Mouse (Mus musculus) cerebellum, adult 2 months (tissue): ENCODE results near the gene G430095P16Rik. TPM values are rescaled to one million over a fixed set of nuclear protein-coding genes. Genes with fewer than 3 reads are reported as not detected.

ENCODE experiments used
- DNase-seq, 2 experiments: peaks; one replicate each; pipeline ENCODE4 v3.0.0; 2021
- H3K27ac ChIP-seq: fragments of 200-500 bp; 2 replicates; pipeline ENCODE4 v1.5.1; 2012; ENCODE audit warnings: low read length, control low read depth, inconsistent platforms; ENCODE audit not compliant: insufficient read depth
- H3K27me3 ChIP-seq: fragments of 200-500 bp; 2 replicates; pipeline ENCODE4 v1.6.1; 2012; ENCODE audit warnings: inconsistent platforms, mild to moderate bottlenecking, low read length, moderate library complexity; ENCODE audit not compliant: control insufficient read depth, insufficient read depth
- H3K4me1 ChIP-seq: fragments of 200-500 bp; 2 replicates; pipeline ENCODE4 v1.6.1; 2011; ENCODE audit warnings: low read length; ENCODE audit not compliant: control insufficient read depth, insufficient read depth
- H3K4me3 ChIP-seq: fragments of 200-500 bp; replicated peaks from 2 replicates; pipeline ENCODE3; 2011; ENCODE audit warnings: mild to moderate bottlenecking, low read depth, low read length, control low read depth; ENCODE audit not compliant: insufficient read depth
- CTCF ChIP-seq: fragments of 200-500 bp; IDR thresholded peaks from 2 replicates; pipeline ENCODE4 v1.5.1; 2011; ENCODE audit warnings: low read depth, mild to moderate bottlenecking, control low read depth, low read length, moderate library complexity, borderline replicate concordance; ENCODE audit not compliant: insufficient read depth
- POLR2A ChIP-seq: fragments of 200-500 bp; IDR thresholded peaks from 2 replicates; pipeline ENCODE4 v1.6.1; 2011; ENCODE audit warnings: low read length, control low read depth, borderline replicate concordance; ENCODE audit not compliant: insufficient read depth
- WGBS: fragments of 180-500 bp; shearing (Covaris S2); methylation state at CpG from one replicate; pipeline ENCODE4 v1.1.7; 2018; 5-methylcytosine and 5-hydroxymethylcytosine counted together
- polyA plus RNA-seq: library from polyadenylated mRNA; depleted of rRNA; stranded (reverse); fragments of >200 nt; gene quantifications from 2 replicates; pipeline ENCODE4 v1.2.3, GENCODE M21; 2012

Gene G430095P16Rik
- polyA plus RNA-seq, 1 experiment = 0.33 TPM

DNA sequence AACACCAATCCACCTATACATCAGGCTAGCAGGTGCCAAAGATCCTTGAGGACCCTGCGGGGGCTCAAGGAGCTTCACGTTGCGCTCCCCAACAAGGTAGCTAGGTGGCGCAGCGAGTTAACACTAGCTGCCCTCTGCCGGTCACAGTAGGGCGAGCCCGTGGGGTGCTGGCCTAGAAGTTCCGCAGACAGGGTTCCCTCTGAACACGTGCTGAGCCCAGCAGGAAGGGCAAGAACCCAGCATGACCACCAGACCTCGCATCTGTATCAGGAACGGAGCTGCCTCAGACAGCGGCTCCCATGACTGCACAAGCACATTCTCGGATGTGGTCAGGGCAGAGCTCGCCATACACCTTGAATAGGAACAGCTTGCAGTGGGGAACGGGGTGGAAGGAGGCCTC lies 14.8 kb downstream of the G430095P16Rik start:
- Histone ChIP-seq H3K4me3 (no peak overlapping the region), H3K27me3 (no peaks in the 10 kb centered on the region), H3K4me1 (peaks cover 93% of the 10 kb centered on the region), H3K27ac (peak overlapping the region; percentile 2; the same call in 1 of the 2 replicates)
- WGBS = 2% methylated on average over 16 of the region's 16 CpGs
- peak; percentile 79 to 86 for DNase-seq
- peak; percentile 97 for TF ChIP-seq CTCF
- no peak for TF ChIP-seq POLR2A

DNA sequence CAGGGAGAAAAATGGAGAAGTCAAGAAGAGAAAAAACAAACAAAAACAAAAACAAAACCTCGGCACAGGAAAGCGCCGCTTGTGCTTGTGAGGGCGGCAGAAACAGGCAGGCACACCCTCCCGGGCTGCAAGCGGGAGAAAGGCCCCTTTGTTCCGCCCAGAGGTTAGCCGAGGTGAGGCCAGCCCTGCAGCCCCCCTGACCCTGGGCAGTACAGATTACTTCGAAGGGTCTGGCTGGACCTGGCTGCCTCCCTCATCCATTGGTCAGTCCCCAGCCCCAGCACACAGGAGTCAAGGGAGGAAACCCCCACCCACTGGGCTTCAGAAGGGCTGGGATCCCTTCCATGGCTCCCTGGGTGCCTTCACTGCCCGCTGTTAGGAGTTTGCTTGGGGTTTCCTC lies 15.5 kb downstream of the G430095P16Rik start:
- no peak for DNase-seq
- 36% methylated on average over 10 of the region's 10 CpGs for WGBS
- no peaks in the 10 kb centered on the region for H3K27me3 ChIP-seq
- peak overlapping the region; percentile 73 for H3K27ac ChIP-seq
- no peak for TF ChIP-seq POLR2A
- H3K4me3 ChIP-seq = no peak overlapping the region
- peaks cover 92% of the 10 kb centered on the region for H3K4me1 ChIP-seq

DNA sequence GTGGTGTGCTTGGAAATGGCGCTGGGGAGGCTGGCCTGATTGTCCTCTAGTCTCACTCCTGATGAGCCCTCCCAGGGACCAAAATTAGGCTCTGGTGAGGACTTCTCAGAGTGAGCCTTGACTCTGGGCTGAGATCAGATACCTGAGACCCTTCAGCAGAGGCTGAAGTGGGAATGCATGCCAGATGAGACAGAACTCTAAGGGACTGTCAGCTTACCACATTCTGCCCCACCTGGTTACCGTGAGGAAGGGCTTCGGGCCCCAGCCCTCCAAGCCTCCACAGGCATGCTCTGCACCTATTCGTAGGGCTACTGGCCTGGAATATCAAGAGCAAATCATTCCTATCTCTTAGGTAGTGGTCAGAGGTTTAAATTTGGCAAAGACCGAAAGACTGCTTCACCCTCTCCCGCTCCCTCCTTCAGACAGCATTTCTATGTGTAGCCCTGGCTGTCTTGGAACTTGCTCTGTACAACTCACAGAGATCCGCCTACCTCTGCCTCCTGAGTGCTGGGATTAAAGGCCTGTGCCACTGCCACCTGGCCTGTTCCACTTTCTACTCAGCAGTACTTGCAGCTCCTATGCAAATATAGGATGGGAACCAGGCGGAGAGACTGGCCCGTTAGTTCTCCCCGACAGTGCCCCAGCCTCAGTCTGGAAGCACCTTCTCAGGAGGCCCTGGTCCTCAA lies 16.1 kb downstream of the G430095P16Rik start:
- 24% methylated on average over 10 of the region's 10 CpGs for WGBS
- Histone ChIP-seq H3K27me3 (no peaks in the 10 kb centered on the region), H3K27ac (peak overlapping the region; percentile 73), H3K4me3 (no peak overlapping the region), H3K4me1 (peaks cover 92% of the 10 kb centered on the region)
- no peak for TF ChIP-seq CTCF
- no peak for TF ChIP-seq POLR2A
- DNase-seq = peak in 1 of 2 experiments; percentile 60

DNA sequence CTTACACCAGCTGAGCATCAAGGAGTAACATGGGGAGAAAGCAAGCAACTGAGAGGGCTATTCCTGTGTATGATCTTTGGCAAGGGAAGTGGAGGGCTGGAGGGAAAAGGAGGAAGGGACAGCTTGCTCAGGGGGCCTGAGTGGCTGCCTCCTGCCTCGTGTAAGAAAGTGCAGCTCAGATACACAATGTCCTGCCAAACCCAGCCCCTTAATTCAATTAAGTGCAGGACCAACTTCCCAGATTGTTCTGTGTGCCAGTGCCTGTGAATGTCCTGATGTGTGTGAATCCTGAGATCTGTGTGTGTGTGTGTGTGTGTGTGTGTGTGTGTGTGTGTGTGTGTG lies 16.6 kb downstream of the G430095P16Rik start:
- 0% methylated on average over 1 of the region's 1 CpGs for WGBS
- no peak for DNase-seq
- H3K4me3 ChIP-seq = no peak overlapping the region
- no peaks in the 10 kb centered on the region for H3K27me3 ChIP-seq
- no peak for TF ChIP-seq CTCF
- no peak for TF ChIP-seq POLR2A
- peak overlapping the region; percentile 73 for H3K27ac ChIP-seq
- peaks cover 92% of the 10 kb centered on the region for H3K4me1 ChIP-seq

DNA sequence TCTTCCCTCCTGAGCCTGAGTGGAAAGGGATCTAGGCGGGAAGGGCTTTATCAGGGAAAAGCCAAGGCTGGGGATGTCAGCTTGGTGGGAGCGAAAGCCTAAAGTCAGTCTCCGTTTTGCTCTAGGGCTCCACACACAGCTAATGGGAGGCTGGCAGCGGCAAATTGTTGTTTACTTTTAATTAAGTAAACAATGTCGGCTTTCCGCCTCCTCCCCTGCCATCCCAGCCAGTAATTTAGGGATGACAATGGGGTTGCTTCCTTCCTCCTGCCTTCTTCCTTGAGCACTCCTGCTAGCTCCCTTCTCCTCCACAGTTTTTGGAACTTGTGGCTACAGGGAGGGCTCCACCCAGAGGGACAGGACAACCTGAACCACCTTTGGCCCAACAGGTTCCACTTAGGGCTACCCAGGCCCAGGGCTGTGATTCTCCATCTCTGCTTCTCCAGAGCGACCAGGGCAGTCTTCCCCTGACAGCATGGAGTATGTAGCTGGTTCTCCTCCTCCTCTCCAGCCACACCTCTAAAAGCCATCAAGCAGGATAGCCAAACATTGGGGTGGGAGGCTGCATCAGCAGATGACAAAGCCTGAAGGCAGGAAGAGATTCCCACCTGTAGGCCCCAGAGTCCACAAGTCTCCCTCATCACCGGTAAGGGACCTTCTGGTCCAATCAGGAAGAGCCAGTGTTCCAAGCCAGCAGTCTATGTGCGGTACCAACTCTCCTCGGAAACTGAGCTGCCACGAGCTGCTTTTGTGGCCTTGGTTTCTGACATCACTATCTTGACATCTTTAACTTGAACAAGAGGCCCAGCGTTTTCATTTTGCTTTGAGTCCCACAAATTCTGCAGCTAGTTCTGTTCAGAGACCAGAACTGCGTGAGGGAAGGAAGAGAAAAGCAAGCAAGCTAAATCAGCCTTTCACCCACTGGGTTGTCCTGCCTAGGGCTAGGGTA lies 18.4 kb downstream of the G430095P16Rik start:
- WGBS = 40% methylated on average over 13 of the region's 13 CpGs
- TF ChIP-seq CTCF = no peak
- TF ChIP-seq POLR2A = no peak
- Histone ChIP-seq H3K27me3 (no peaks in the 10 kb centered on the region), H3K4me3 (no peak overlapping the region), H3K4me1 (peaks cover 91% of the 10 kb centered on the region), H3K27ac (peak overlapping the region; percentile 62)
- peak in 1 of 2 experiments; percentile 26 for DNase-seq

DNA sequence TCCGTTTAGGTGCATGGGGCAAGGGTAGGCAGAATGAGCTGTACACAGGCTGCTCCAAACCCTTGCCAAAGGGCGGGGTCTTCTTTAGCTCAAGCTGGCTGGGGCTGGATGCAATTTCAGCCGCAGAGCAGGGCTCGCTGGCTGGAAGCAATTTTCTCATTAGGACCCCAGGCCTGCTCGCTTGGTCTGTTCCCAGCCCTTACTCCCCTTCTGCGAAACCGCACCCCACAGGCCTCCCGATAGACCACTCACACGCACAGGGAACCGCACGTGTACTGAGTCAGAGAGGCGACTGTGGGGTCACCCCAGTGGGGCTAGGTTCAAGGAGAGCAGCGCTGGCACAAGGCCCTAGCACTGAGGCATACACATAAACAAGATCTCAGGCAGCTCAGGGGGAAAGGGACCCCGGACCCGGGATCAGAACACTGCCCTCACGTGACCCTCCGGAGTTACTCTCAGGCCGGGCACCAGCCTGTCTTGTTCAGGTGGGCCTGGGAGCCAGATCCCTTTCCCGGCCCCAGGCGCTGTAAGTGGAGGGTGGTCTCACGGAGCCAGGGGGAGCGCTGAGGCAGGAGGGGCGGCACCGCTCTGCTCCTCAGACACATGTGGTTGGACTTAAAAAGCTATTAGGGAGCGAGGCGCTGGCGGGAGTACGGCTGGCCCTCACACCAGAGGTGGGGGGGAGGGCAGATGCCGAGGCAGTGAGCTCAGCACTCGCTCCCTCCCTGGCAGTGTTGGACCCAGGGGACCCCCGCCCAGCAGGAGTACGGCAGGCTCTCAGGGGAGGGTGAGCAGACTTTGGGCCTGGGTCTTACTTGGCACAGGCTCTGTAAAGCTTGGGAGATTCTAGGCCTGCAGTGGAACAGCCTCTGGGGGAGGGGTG lies 19.6 kb downstream of the G430095P16Rik start:
- no peaks in the 10 kb centered on the region for H3K27me3 ChIP-seq
- WGBS = 21% methylated on average over 32 of the region's 32 CpGs
- peak in 1 of 2 experiments; percentile 34 for DNase-seq
- TF ChIP-seq POLR2A (no peak), CTCF (no peak)
- peak overlapping the region; percentile 62 for H3K27ac ChIP-seq
- peaks cover 91% of the 10 kb centered on the region for H3K4me1 ChIP-seq
- H3K4me3 ChIP-seq = no peak overlapping the region

DNA sequence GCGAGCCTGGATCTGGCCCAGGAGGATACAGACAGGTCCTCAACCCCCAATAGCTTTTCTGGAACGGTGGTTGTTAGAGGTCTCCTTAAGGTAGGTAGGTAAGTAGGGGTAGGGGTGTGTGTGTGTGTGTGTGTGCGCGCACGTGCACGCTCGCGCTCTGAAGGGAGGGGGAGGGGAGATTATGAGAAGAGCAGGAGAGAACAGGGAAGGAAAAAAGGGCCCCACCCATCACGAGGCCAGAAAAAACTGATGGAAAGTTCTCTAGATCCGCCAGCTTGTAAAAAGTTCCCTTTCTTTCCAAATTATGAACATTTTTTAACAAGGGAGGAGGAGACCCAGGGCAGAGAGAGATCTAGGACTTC lies 20.2 kb downstream of the G430095P16Rik start:
- no peak for TF ChIP-seq POLR2A
- no peak for TF ChIP-seq CTCF
- Histone ChIP-seq H3K27ac (no peak overlapping the region), H3K4me1 (peaks cover 89% of the 10 kb centered on the region), H3K4me3 (no peak overlapping the region), H3K27me3 (no peaks in the 10 kb centered on the region)
- WGBS = 53% methylated on average over 10 of the region's 10 CpGs
- DNase-seq = no peak
